In the genomic region with DNA sequence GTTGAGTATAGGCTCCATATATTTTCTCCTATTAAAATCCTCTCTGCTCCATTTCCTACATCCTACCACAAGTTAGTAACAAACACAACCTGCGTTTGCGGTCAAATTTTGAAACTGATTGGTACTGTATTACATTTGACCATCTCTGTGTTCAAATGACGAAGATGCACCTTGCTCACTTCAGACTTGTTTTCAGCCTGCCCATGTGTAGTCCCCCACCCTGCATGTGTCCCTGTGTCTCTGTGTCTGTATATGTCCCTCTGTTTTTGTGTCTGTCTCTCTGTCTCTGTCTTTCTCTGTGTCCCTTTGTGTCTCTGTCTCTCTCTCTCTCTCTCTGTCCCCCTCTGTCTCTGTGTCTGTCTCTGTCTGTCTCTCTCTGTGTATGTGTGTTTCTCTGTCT, we compare ENCODE assay signal across 23 mouse cellular contexts.
"Had no signal": no experiment of that assay in that cellular context is flagged by ENCODE, and none has a peak within 500 bp of the region (broad histone marks: within the 10 kb centered on the region; RNA-seq: fewer than 3 reads in every experiment).

No protein-coding gene starts in this region.

- DNase-seq: forebrain, postnatal 0 days; gastrocnemius, postnatal 14 days; gastrocnemius, postnatal 36 days; heart, adult 18-20 months; heart, postnatal 10 days; kidney, adult 11 months; kidney, adult 2 months; kidney, adult 9 months; kidney, postnatal 14 days; kidney, postnatal 36 days; layer of hippocampus, adult 9-11 months; layer of hippocampus, postnatal 36 days; left cerebral cortex, postnatal 4 days had no signal

- H3K4me3 ChIP-seq: heart, embryonic 12.5 days; hindbrain, embryonic 13.5 days; hindbrain, embryonic 15.5 days; intestine, embryonic 15.5 days; kidney, embryonic 15.5 days; limb, embryonic 13.5 days; limb, embryonic 15.5 days had no signal

- H3K27ac ChIP-seq: hindbrain, embryonic 13.5 days; hindbrain, embryonic 15.5 days; hindbrain, postnatal 0 days; intestine, embryonic 15.5 days; kidney, embryonic 15.5 days; kidney, postnatal 0 days; limb, embryonic 13.5 days; limb, embryonic 15.5 days; liver, embryonic 14.5 days had no signal

- ATAC-seq: forebrain, postnatal 0 days; hindbrain, postnatal 0 days; intestine, embryonic 15.5 days had no signal

- H3K36me3 ChIP-seq: heart, embryonic 12.5 days; hindbrain, embryonic 13.5 days; hindbrain, embryonic 15.5 days; intestine, embryonic 15.5 days; kidney, embryonic 15.5 days; limb, embryonic 13.5 days; limb, embryonic 15.5 days had no signal

- H3K4me1 ChIP-seq: heart, embryonic 12.5 days; hindbrain, embryonic 15.5 days; intestine, embryonic 15.5 days; kidney, embryonic 15.5 days; limb, embryonic 15.5 days had no signal

- H3K27me3 ChIP-seq: heart, embryonic 12.5 days; hindbrain, embryonic 13.5 days; hindbrain, embryonic 15.5 days; intestine, embryonic 15.5 days; kidney, embryonic 15.5 days; limb, embryonic 13.5 days; limb, embryonic 15.5 days had no signal

- H3K9ac ChIP-seq: forebrain, postnatal 0 days; heart, embryonic 12.5 days; hindbrain, embryonic 13.5 days; hindbrain, embryonic 15.5 days; intestine, embryonic 15.5 days; kidney, embryonic 15.5 days; limb, embryonic 13.5 days; limb, embryonic 15.5 days; liver, embryonic 14.5 days had no signal

- H3K4me2 ChIP-seq: heart, embryonic 12.5 days; hindbrain, embryonic 13.5 days; hindbrain, embryonic 15.5 days; intestine, embryonic 15.5 days; kidney, embryonic 15.5 days; limb, embryonic 13.5 days; limb, embryonic 15.5 days had no signal

- H3K9me3 ChIP-seq: hindbrain, embryonic 15.5 days; intestine, embryonic 15.5 days; kidney, embryonic 15.5 days; limb, embryonic 15.5 days had no signal
